Mouse (Mus musculus) G1E (cell line): ENCODE measurements around the gene Mrgpra2a. TPM values are rescaled to one million over a fixed set of nuclear protein-coding genes. Genes with fewer than 3 reads are reported as not detected.

Experiments used
- ATAC-seq: 2 replicates; pipeline ENCODE4 v1.8.0; 2016; ENCODE audit warnings: mild to moderate bottlenecking; ENCODE audit not compliant: insufficient number of reproducible peaks, poor library complexity, low FRiP score, severe bottlenecking; ENCODE audit errors: extremely low read depth
- DNase-seq: peaks from one replicate; pipeline ENCODE4 v3.0.0; 2012; ENCODE audit warnings: low spot score
- H3K27me3 ChIP-seq: 2 replicates; pipeline ENCODE4 v1.6.1; 2012; ENCODE audit warnings: mild to moderate bottlenecking, low read length, inconsistent platforms; ENCODE audit not compliant: insufficient read depth
- H3K36me3 ChIP-seq: replicated peaks from 2 replicates; pipeline ENCODE3; 2012; ENCODE audit warnings: mild to moderate bottlenecking, inconsistent platforms
- H3K4me1 ChIP-seq: 2 replicates; pipeline ENCODE4 v1.6.1; 2012; ENCODE audit warnings: low read depth, low read length, inconsistent platforms, mixed read lengths; ENCODE audit not compliant: insufficient read depth
- H3K4me3 ChIP-seq: 2 replicates; pipeline ENCODE4 v1.5.1; 2012; ENCODE audit warnings: low read depth, mild to moderate bottlenecking, inconsistent platforms, low read length, moderate library complexity, mixed read lengths
- H3K9me3 ChIP-seq: replicated peaks from 2 replicates; pipeline ENCODE4 v1.6.1; 2012; ENCODE audit warnings: inconsistent platforms
- CTCF ChIP-seq: IDR thresholded peaks from 2 replicates; pipeline ENCODE4 v1.5.1; 2012; ENCODE audit warnings: low read depth, low read length, inconsistent platforms, mixed read lengths
- GATA1 ChIP-seq: IDR thresholded peaks from 2 replicates; pipeline ENCODE4 v1.6.1; 2012; ENCODE audit warnings: borderline replicate concordance, low read length, inconsistent platforms, mixed read lengths
- GATA2 ChIP-seq: IDR thresholded peaks from 2 replicates; pipeline ENCODE4 v1.6.1; 2012; ENCODE audit warnings: low read depth, low read length, inconsistent platforms, borderline replicate concordance
- POLR2AphosphoS5 ChIP-seq: IDR thresholded peaks from 2 replicates; pipeline ENCODE4 v1.6.1; 2012; ENCODE audit warnings: low read depth, low read length, inconsistent platforms; ENCODE audit not compliant: insufficient replicate concordance
- TAL1 ChIP-seq: conservative IDR thresholded peaks from 2 replicates; pipeline ENCODE4 v1.6.1; 2012; ENCODE audit warnings: low read depth, low read length, inconsistent platforms, mixed read lengths
- polyA plus RNA-seq: library from polyadenylated mRNA; stranded (reverse); fragments of >175 nt; gene quantifications from 2 replicates; pipeline ENCODE4 v1.2.3, GENCODE M21; 2012
- total RNA-seq, 2 experiments: library from RNA; stranded (forward) in 1 of 2; stranded (reverse) in 1 of 2; fragments of 200-1000 nt in 1 of 2; fragments of >200 nt in 1 of 2; fragmentation: Nextera tagmentation in 1 of 2; gene quantifications; 2 replicates each; pipeline ENCODE4 v1.2.3; 2014 to 2017

Gene Mrgpra2a
- total and polyA plus RNA-seq, 3 experiments, result not detected

DNA sequence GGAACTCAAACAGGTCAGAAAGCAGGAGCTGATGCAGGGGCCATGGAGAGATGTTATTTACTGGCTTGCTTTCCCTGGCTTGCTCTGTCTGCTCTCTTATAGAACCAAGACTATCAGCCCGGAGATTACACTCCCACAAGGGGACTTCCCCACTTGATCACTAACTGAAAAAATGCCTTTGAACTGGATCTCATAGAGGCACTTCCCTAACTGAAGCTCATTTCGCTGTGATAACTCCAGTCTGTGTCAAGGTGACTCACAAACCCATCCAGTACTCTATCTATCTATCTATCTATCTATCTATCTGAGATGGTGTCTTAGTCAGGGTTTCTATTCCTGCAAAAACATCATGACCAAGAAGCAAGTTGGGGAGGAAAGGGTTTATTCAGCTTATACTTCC lies 41.3 kb downstream of the Mrgpra2a start:
- H3K4me3 ChIP-seq, result no peak overlapping the region
- no peaks in the 10 kb centered on the region for H3K36me3 ChIP-seq
- no peak for TF ChIP-seq GATA1
- TF ChIP-seq TAL1, result no peak
- TF ChIP-seq POLR2AphosphoS5, result no peak
- no peak for TF ChIP-seq GATA2
- no peak for TF ChIP-seq CTCF
- DNase-seq, result no peak
- no peak for ATAC-seq
- H3K27me3 ChIP-seq, result no peaks in the 10 kb centered on the region
- H3K9me3 ChIP-seq, result no peaks in the 10 kb centered on the region
- no peaks in the 10 kb centered on the region for H3K4me1 ChIP-seq

- Histone ChIP-seq H3K36me3 (no peaks in the 10 kb centered on the region), H3K27me3 (no peaks in the 10 kb centered on the region), H3K4me1 (no peaks in the 10 kb centered on the region), H3K4me3 (no peak overlapping the region), H3K9me3 (no peaks in the 10 kb centered on the region)
- DNase-seq, result no peak
- no peak for ATAC-seq
- TF ChIP-seq GATA2 (no peak), POLR2AphosphoS5 (no peak)
Observed at GRCm38 (mm10) chr7:47409545-47409944, 42.4 kb downstream of the Mrgpra2a start.

DNA sequence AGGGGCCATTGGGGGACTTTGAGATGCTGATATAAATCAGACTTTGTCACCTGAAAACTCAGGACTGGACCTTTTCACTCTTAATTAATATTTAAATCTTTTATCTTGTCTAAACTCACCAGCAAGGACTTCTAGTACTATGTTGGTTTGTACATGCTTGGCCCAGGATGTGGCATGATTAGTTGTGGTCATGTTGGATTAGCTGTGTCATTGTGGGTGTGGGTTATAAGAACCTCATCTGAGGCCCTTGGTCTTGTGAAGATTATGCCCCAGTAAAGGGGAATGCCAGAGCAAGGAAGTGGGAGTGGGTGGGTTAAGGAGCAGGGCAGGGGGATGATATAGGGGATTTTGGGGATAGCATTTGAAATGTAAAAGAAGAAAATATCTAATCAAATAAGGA lies 50.8 kb downstream of the Mrgpra2a start:
- no peak overlapping the region for H3K4me3 ChIP-seq
- no peak for TF ChIP-seq GATA2
- no peak for ATAC-seq

More for the DNA sequence above, 50.8 kb downstream of the Mrgpra2a start:
- no peaks in the 10 kb centered on the region for H3K36me3 ChIP-seq
- no peaks in the 10 kb centered on the region for H3K9me3 ChIP-seq
- no peaks in the 10 kb centered on the region for H3K4me1 ChIP-seq
- no peak for DNase-seq
- H3K27me3 ChIP-seq, result no peaks in the 10 kb centered on the region

Other genes with a start within 250 kb of the Mrgpra2a start
- gene Mrgpra6, start 247.2 kb downstream of the Mrgpra2a start, total RNA-seq (2014; fragmentation: Nextera tagmentation), result not detected in 2 replicates
- 0.17 TPM in 1 of 2 replicates, not detected in the other for gene Mrgpra6, start 247.2 kb downstream of the Mrgpra2a start, total RNA-seq (2017)
- not detected in 2 replicates for gene Mrgpra6, start 247.2 kb downstream of the Mrgpra2a start, polyA plus RNA-seq
- gene Mrgpra9, start 199.3 kb downstream of the Mrgpra2a start, total RNA-seq (2014; fragmentation: Nextera tagmentation), result not detected in 2 replicates
- 0.46 TPM in 1 of 2 replicates, not detected in the other for gene Mrgpra9, start 199.3 kb downstream of the Mrgpra2a start, total RNA-seq (2017)
- not detected in 2 replicates for gene Mrgpra9, start 199.3 kb downstream of the Mrgpra2a start, polyA plus RNA-seq
- not detected in 2 replicates for gene Mrgpra1, start 97.9 kb downstream of the Mrgpra2a start, total RNA-seq (2014; fragmentation: Nextera tagmentation)
- 0.27 TPM in 1 of 2 replicates, not detected in the other for gene Mrgpra1, start 97.9 kb downstream of the Mrgpra2a start, total RNA-seq (2017)
- not detected in 2 replicates for gene Mrgpra1, start 97.9 kb downstream of the Mrgpra2a start, polyA plus RNA-seq
- gene Mrgpra2b, start 76.7 kb upstream of the Mrgpra2a start, total RNA-seq (2014; fragmentation: Nextera tagmentation), result not detected in 2 replicates
- gene Mrgpra2b, start 76.7 kb upstream of the Mrgpra2a start, total RNA-seq (2017), result 0.12 TPM in 1 of 2 replicates, not detected in the other
- gene Mrgpra2b, start 76.7 kb upstream of the Mrgpra2a start, polyA plus RNA-seq, result not detected in 2 replicates
- gene Mrgpra3, start 149.2 kb upstream of the Mrgpra2a start, total RNA-seq (2014; fragmentation: Nextera tagmentation), result not detected in 2 replicates
- not detected in 2 replicates for gene Mrgpra3, start 149.2 kb upstream of the Mrgpra2a start, total RNA-seq (2017)
- gene Mrgpra3, start 149.2 kb upstream of the Mrgpra2a start, polyA plus RNA-seq, result not detected in 2 replicates